Mouse (Mus musculus) B cell, adult (primary cell): ENCODE data around the gene Gzma. TPM values are rescaled to one million over a fixed set of nuclear protein-coding genes. Genes with fewer than 3 reads are reported as not detected.

ENCODE experiments used
- total RNA-seq: library from RNA; stranded (reverse); gene quantifications from 4 replicates; pipeline ENCODE4 v1.2.4, GENCODE M21; 2023; ENCODE audit not compliant: inconsistent age

Gene Gzma
- total RNA-seq, result 0.80 to 1.4 TPM in 2 of 4 replicates, not detected in the others

DNA sequence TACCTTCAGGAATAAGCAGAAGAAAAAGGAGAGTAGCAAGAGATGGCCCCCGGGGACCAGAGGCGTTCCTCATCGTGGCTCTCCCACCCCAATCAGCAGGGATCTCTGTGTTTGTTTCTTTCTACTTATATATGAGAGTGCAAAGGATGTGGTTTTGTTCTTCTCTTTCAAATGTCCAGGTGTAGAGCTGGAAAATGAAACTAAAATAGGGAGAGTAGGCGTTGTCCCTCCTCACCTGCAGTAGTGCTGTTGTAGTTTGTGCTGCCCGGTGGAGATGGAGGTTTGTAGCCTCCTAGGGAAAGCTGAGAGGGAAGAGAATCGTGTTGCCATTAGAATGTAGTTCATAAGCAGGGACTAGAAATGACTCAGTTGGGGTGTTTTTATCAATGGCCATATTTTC, at the start of gene Gzma:
Gene Gzma, minus strand, starts transcription at position 103 of the 400 bp plus-strand sequence.

GRCm38 (mm10) chr13:113046211-113046883, 54.4 kb downstream of the Gzma start, which contains the start of gene Gpx8:
TSS of gene Gpx8 (minus strand) at chr13:113046410.

Other genes starting within 250 kb of the Gzma start
- gene Mtrex, start 173.6 kb downstream of the Gzma start, total RNA-seq, result 59.2 to 68.3 TPM (median 63.5 TPM) in 4 replicates
- 17.7 to 23.6 TPM (median 18.9 TPM) in 4 replicates for gene Dhx29, start 173.5 kb downstream of the Gzma start, total RNA-seq
- gene Ccno, start 113.2 kb downstream of the Gzma start, total RNA-seq, result not detected in 4 replicates
- gene Mcidas, start 107.1 kb downstream of the Gzma start, total RNA-seq, result not detected in 4 replicates
- gene Cdc20b, start 65.9 kb downstream of the Gzma start, total RNA-seq, result not detected in 4 replicates
- gene Gpx8, start 54.6 kb downstream of the Gzma start, total RNA-seq, result not detected in 4 replicates
- not detected in 4 replicates for gene Esm1, start 108.7 kb upstream of the Gzma start, total RNA-seq
- gene Gzmk, start 124.9 kb upstream of the Gzma start, total RNA-seq, result not detected in 4 replicates
- gene BC067074, start 192.2 kb upstream of the Gzma start, total RNA-seq, result not detected in 4 replicates